Mouse (Mus musculus) T-cell, adult 2 months (primary cell): ENCODE measurements around the gene Gm5447.

Experiments
- DNase-seq: peaks from one replicate; pipeline ENCODE4 v3.0.0; 2022; ENCODE audit warnings: low spot score

Gene Gm5447

GRCm38 (mm10) chr13:30986934-30987455, 13.0 kb downstream of the Gm5447 start:
- no peak for DNase-seq

- DNase-seq = no peak
Measured at GRCm38 (mm10) chr13:30987686-30988085, 13.7 kb downstream of the Gm5447 start.

- DNase-seq = no peak
Measured at GRCm38 (mm10) chr13:30989710-30990109, 15.7 kb downstream of the Gm5447 start.

GRCm38 (mm10) chr13:30990233-30990632, 16.2 kb downstream of the Gm5447 start:
- DNase-seq = no peak

- peak; percentile 43 for DNase-seq
Measured at GRCm38 (mm10) chr13:30993819-30994218, 19.8 kb downstream of the Gm5447 start.

- DNase-seq = no peak
Measured at GRCm38 (mm10) chr13:30994249-30994858, 20.4 kb downstream of the Gm5447 start.

GRCm38 (mm10) chr13:30997526-30998253, 23.7 kb downstream of the Gm5447 start:
- no peak for DNase-seq

GRCm38 (mm10) chr13:30999799-31000198, 25.8 kb downstream of the Gm5447 start:
- DNase-seq = no peak

- no peak for DNase-seq
Measured at GRCm38 (mm10) chr13:31004458-31004857, 30.5 kb downstream of the Gm5447 start.

- no peak for DNase-seq
Measured at GRCm38 (mm10) chr13:31004995-31005394, 31.0 kb downstream of the Gm5447 start.

GRCm38 (mm10) chr13:31017545-31017944, 43.5 kb downstream of the Gm5447 start:
- no peak for DNase-seq

GRCm38 (mm10) chr13:31021514-31021913, 47.5 kb downstream of the Gm5447 start:
- DNase-seq = no peak

GRCm38 (mm10) chr13:31021927-31022326, 47.9 kb downstream of the Gm5447 start:
- no peak for DNase-seq

GRCm38 (mm10) chr13:31023664-31024063, 49.7 kb downstream of the Gm5447 start:
- no peak for DNase-seq
